Mouse (Mus musculus): ENCODE data around the gene Sgca. TPM values are rescaled to one million over a fixed set of nuclear protein-coding genes. Genes with fewer than 3 reads are reported as not detected.

The Sgca gene
- total and polyA plus RNA-seq, 3 experiments, result 149 to 1,504 (median 200) TPM

DNA sequence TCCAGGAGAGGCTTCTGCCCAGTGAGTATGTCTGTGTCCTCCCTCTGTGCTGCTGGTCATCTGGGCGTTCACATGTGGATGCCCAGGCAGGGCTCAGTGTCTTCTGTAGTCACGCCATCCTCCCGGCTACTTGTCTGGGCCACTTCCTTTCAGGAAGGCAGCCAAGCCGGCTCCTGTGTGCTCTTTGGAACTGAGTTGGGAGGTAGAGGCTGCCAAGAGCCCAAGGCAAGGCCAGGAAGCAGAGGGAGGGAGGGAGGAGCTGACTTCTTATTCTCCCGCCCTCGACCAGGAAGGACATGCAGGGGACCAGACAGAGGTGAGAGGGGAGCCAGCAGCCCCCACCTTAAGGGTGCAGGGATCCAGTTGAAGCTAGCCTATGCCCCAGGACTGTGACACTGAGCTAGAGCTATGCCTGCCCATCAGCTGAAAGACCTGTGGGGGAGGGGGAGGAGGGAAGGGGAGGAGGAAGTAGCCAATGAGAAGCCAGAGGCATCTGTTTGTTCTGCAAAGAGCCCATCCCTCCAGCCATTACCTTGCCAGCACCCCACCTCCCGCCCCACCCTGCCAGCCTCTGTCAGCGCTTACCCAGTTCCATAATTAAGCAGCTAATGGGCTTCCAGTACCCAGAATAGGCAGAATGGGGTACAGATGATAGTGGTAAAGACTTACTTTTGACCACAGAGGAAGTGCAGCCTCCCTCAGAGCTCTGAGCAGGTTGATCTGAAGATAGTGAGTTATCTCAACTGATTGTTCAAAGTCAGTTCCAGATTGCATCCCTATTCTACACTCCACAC is 17.9 kb downstream of the Sgca start:
- no peaks in the 10 kb centered on the region for H3K27me3 ChIP-seq (ENCODE audit: control insufficient read depth, insufficient read depth, low read length)
- intact Hi-C loops (cut with DNase I), result no loop called here
- WGBS, result 6% methylated on average over 8 of the region's 8 CpGs
- peaks cover 9% of the 10 kb centered on the region for H3K4me1 ChIP-seq (ENCODE audit: control insufficient read depth, insufficient read depth, low read length)
- H3K27ac ChIP-seq, result peak overlapping the region; percentile 85
- peak; percentile 85 to 92 for DNase-seq
- no peak for TF ChIP-seq CTCF (IDR thresholded peaks at IDR 0.05)
- peak; percentile 40 for TF ChIP-seq POLR2A (IDR thresholded peaks at IDR 0.05; ENCODE audit: insufficient read depth, low read depth, low read length)
- TF ChIP-seq EP300 (IDR thresholded peaks at IDR 0.05; ENCODE audit: insufficient read depth, low read depth, low read length), result 0 out of 2 replicates have a peak, but pooled peaks have one; percentile 47
- H3K4me3 ChIP-seq, result no peak overlapping the region
- no peak overlapping the region for H3K9ac ChIP-seq (ENCODE audit: low read depth, low read length)
- H3K36me3 ChIP-seq (ENCODE audit: control insufficient read depth, insufficient read depth, low read length), result no peaks in the 10 kb centered on the region
- no peaks in the 10 kb centered on the region for H3K79me2 ChIP-seq (replicated peaks; ENCODE audit: control insufficient read depth, insufficient read depth, low read length)

DNA sequence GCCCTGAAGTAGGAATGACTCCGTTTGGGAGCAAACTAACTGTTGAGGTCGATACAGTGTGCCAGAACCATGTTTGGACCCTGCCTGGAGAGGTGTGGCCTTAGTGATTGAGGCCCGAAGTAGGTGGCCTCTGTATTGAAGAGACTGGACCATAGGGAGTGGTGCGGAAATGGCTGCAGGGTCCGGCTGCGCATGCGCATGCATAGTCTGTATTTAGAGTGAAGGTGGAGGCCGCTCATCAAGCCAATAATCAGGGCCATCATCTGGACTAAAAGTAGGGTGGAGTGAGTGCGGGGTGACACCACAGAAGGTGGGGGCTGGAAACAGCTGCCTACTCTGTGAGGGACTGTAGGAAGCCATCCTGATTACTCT is 18.4 kb downstream of the Sgca start:
- Histone ChIP-seq H3K27me3 (ENCODE audit: control insufficient read depth, insufficient read depth, low read length) (no peaks in the 10 kb centered on the region), H3K9ac (ENCODE audit: low read depth, low read length) (no peak overlapping the region), H3K36me3 (ENCODE audit: control insufficient read depth, insufficient read depth, low read length) (no peaks in the 10 kb centered on the region), H3K4me1 (ENCODE audit: control insufficient read depth, insufficient read depth, low read length) (peaks cover 9% of the 10 kb centered on the region), H3K27ac (peak overlapping the region; percentile 85), H3K4me3 (no peak overlapping the region), H3K79me2 (replicated peaks; ENCODE audit: control insufficient read depth, insufficient read depth, low read length) (no peaks in the 10 kb centered on the region)
- peak; percentile 75 to 83 for DNase-seq
- WGBS, result 47% methylated on average over 9 of the region's 9 CpGs
- intact Hi-C loops (cut with DNase I), result loop anchor here (2.0 kb wide), 1 partner anchor 17 kb away; no protein-coding TSS in a partner anchor
- no peak for TF ChIP-seq EP300 (IDR thresholded peaks at IDR 0.05; ENCODE audit: insufficient read depth, low read depth, low read length)
- no peak for TF ChIP-seq POLR2A (IDR thresholded peaks at IDR 0.05; ENCODE audit: insufficient read depth, low read depth, low read length)
- no peak for TF ChIP-seq CTCF (IDR thresholded peaks at IDR 0.05)

DNA sequence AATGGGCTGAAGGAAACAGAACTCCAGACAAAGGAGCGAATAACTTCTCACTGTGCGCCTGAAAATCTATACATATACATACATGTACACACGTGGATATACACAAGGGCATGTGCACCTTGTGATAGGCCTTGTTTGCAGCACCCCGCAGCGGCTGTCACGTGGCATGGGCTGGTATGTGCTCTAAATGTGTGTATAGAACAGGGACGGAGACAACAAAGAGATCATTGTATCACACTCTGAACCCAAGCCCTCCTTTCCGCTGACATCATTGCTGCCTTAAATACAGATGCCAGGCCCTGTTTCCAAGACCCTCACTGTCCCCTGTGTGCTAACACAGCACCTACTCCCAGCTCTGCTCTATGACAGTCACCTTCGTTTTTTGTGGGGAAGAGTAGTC is 21.0 kb downstream of the Sgca start:
- intact Hi-C loops (cut with DNase I), result no loop called here
- H3K4me1 ChIP-seq (ENCODE audit: control insufficient read depth, insufficient read depth, low read length), result peaks cover 8% of the 10 kb centered on the region
- H3K27ac ChIP-seq, result no peak overlapping the region
- no peaks in the 10 kb centered on the region for H3K79me2 ChIP-seq (replicated peaks; ENCODE audit: control insufficient read depth, insufficient read depth, low read length)
- no peak for TF ChIP-seq POLR2A (IDR thresholded peaks at IDR 0.05; ENCODE audit: insufficient read depth, low read depth, low read length)
- no peak for TF ChIP-seq EP300 (IDR thresholded peaks at IDR 0.05; ENCODE audit: insufficient read depth, low read depth, low read length)
- no peak for TF ChIP-seq CTCF (IDR thresholded peaks at IDR 0.05)
- H3K4me3 ChIP-seq, result no peak overlapping the region
- no peak overlapping the region for H3K9ac ChIP-seq (ENCODE audit: low read depth, low read length)
- no peaks in the 10 kb centered on the region for H3K27me3 ChIP-seq (ENCODE audit: control insufficient read depth, insufficient read depth, low read length)
- WGBS, result 73% methylated on average over 9 of the region's 9 CpGs
- no peak for DNase-seq
- no peaks in the 10 kb centered on the region for H3K36me3 ChIP-seq (ENCODE audit: control insufficient read depth, insufficient read depth, low read length)

DNA sequence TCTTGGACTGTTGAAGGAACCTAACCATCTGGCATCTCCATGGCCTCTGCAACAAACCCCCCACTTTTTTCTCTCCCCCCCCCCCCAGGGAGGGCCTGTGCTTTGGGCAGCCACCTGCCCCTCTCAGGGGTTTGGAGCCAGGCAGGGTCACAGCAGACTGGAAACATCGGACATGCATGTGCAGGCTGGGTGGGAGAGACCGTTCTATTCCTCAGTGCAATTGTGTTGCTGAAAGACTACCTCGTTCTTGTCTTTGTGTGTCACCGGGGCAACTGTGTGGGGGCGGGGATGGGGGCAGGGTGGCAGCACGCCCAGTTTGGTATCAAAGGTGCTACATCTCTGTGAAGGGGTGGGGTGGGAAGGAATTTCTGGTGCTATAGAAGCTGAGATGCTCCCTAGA is 24.0 kb downstream of the Sgca start:
- intact Hi-C loops (cut with DNase I), result loop anchor here (1.0 kb wide), 1 partner anchor 10 kb away; no protein-coding TSS in a partner anchor
- H3K4me3 ChIP-seq, result no peak overlapping the region
- H3K36me3 ChIP-seq (ENCODE audit: control insufficient read depth, insufficient read depth, low read length), result no peaks in the 10 kb centered on the region
- 23% methylated on average over 6 of the region's 6 CpGs for WGBS
- DNase-seq, result no peak
- no peaks in the 10 kb centered on the region for H3K4me1 ChIP-seq (ENCODE audit: control insufficient read depth, insufficient read depth, low read length)
- H3K9ac ChIP-seq (ENCODE audit: low read depth, low read length), result no peak overlapping the region
- TF ChIP-seq EP300 (IDR thresholded peaks at IDR 0.05; ENCODE audit: insufficient read depth, low read depth, low read length), result no peak
- no peak for TF ChIP-seq CTCF (IDR thresholded peaks at IDR 0.05)
- no peak for TF ChIP-seq POLR2A (IDR thresholded peaks at IDR 0.05; ENCODE audit: insufficient read depth, low read depth, low read length)
- H3K79me2 ChIP-seq (replicated peaks; ENCODE audit: control insufficient read depth, insufficient read depth, low read length), result no peaks in the 10 kb centered on the region
- H3K27me3 ChIP-seq (ENCODE audit: control insufficient read depth, insufficient read depth, low read length), result no peaks in the 10 kb centered on the region
- no peak overlapping the region for H3K27ac ChIP-seq

DNA sequence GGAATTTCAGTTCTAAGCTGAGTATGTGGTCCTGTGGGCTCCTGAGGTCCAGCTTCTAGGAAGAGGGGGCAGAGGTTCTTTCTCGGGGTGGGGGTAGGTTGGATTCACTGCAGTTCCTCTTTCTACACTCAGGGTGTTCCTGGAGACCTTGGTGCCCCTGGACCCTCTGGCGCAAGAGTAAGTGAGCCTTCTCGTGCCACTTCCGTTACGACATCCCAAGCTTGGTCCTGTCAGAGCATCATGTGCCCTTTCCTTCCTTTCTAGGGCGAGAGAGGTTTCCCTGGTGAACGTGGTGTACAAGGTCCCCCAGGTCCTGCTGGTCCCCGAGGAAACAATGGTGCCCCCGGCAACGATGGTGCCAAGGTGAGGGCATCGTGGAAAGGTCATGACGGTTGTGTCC is 30.9 kb downstream of the Sgca start:
- Histone ChIP-seq H3K9ac (ENCODE audit: low read depth, low read length) (no peak overlapping the region), H3K4me3 (no peak overlapping the region), H3K79me2 (replicated peaks; ENCODE audit: control insufficient read depth, insufficient read depth, low read length) (no peaks in the 10 kb centered on the region), H3K4me1 (ENCODE audit: control insufficient read depth, insufficient read depth, low read length) (no peaks in the 10 kb centered on the region), H3K27me3 (ENCODE audit: control insufficient read depth, insufficient read depth, low read length) (no peaks in the 10 kb centered on the region), H3K36me3 (ENCODE audit: control insufficient read depth, insufficient read depth, low read length) (no peaks in the 10 kb centered on the region), H3K27ac (no peak overlapping the region)
- no peak for DNase-seq
- 74% methylated on average over 12 of the region's 12 CpGs for WGBS
- TF ChIP-seq EP300 (IDR thresholded peaks at IDR 0.05; ENCODE audit: insufficient read depth, low read depth, low read length) (no peak), CTCF (IDR thresholded peaks at IDR 0.05) (no peak), POLR2A (IDR thresholded peaks at IDR 0.05; ENCODE audit: insufficient read depth, low read depth, low read length) (no peak)
- intact Hi-C loops (cut with DNase I), result no loop called here

DNA sequence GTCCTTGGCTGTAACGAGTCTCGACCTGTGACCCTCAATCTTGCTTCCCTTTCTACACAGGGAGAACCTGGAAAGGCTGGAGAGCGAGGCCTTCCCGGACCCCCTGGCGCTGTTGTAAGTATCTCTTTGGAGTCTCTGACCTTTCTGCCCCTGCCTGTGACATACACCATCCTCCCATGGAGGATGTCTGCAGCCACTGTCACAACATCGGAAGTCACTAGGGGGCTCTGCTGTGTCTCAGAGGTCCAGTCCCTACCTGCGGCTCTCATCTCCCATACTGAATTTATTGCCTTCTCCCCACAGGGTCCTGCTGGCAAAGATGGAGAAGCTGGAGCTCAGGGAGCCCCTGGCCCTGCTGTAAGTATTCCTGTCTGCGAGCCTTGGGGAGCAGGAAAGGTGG is 31.8 kb downstream of the Sgca start:
- H3K4me3 ChIP-seq, result no peak overlapping the region
- TF ChIP-seq CTCF (IDR thresholded peaks at IDR 0.05) (peak; percentile 52), POLR2A (IDR thresholded peaks at IDR 0.05; ENCODE audit: insufficient read depth, low read depth, low read length) (no peak), EP300 (IDR thresholded peaks at IDR 0.05; ENCODE audit: insufficient read depth, low read depth, low read length) (no peak)

More for the DNA sequence above, 31.8 kb downstream of the Sgca start:
- no peaks in the 10 kb centered on the region for H3K36me3 ChIP-seq (ENCODE audit: control insufficient read depth, insufficient read depth, low read length)
- WGBS, result 26% methylated on average over 8 of the region's 8 CpGs
- no peak overlapping the region for H3K27ac ChIP-seq
- no peak overlapping the region for H3K9ac ChIP-seq (ENCODE audit: low read depth, low read length)
- DNase-seq, result no peak
- H3K4me1 ChIP-seq (ENCODE audit: control insufficient read depth, insufficient read depth, low read length), result no peaks in the 10 kb centered on the region
- no peaks in the 10 kb centered on the region for H3K27me3 ChIP-seq (ENCODE audit: control insufficient read depth, insufficient read depth, low read length)
- intact Hi-C loops (cut with DNase I), result no loop called here
- H3K79me2 ChIP-seq (replicated peaks; ENCODE audit: control insufficient read depth, insufficient read depth, low read length), result no peaks in the 10 kb centered on the region

Measured in heart, adult 2 months (tissue).